Mouse (Mus musculus) B cell, adult 62 days (primary cell): ENCODE measurements around the gene Olfr1206. TPM values are rescaled to one million over a fixed set of nuclear protein-coding genes. Genes with fewer than 3 reads are reported as not detected.

Experiments used
- total RNA-seq: library from RNA; stranded (reverse); gene quantifications from 4 replicates; pipeline ENCODE4 v1.2.4, GENCODE M21; 2023

The Olfr1206 gene
- not detected in 4 replicates for total RNA-seq

GRCm38 (mm10) chr2:88862931-88863330, at the start of gene Olfr1206:
Olfr1206 (plus strand) TSS chr2:88863231.

GRCm38 (mm10) chr2:88814196-88814595, 48.8 kb upstream of the Olfr1206 start, which contains the start of gene Olfr1202:
Olfr1202 (plus strand) TSS chr2:88814496.

GRCm38 (mm10) chr2:88829437-88829836, 33.6 kb upstream of the Olfr1206 start, which contains the start of gene Olfr1205:
Olfr1205 (plus strand) TSS chr2:88829737.

GRCm38 (mm10) chr2:88848992-88849391, 14.0 kb upstream of the Olfr1206 start, which contains the start of gene Olfr1204:
Olfr1204 (plus strand) TSS chr2:88849292.

GRCm38 (mm10) chr2:88902211-88902610, 39.2 kb downstream of the Olfr1206 start, which contains the start of gene Olfr1208:
Olfr1208 (minus strand) TSS chr2:88902311.

GRCm38 (mm10) chr2:88915057-88915456, 52.0 kb downstream of the Olfr1206 start, which contains the start of gene Olfr1209:
Olfr1209 (minus strand) TSS chr2:88915157.

Other genes with a start within 250 kb of the Olfr1206 start
- 0.09 to 0.20 TPM in 2 of 4 replicates, not detected in the others for gene Olfr1191-ps1, start 222.7 kb upstream of the Olfr1206 start, total RNA-seq
- not detected in 4 replicates for gene Olfr1192-ps1, start 214.7 kb upstream of the Olfr1206 start, total RNA-seq
- gene Olfr1193, start 187.6 kb upstream of the Olfr1206 start, total RNA-seq: not detected in 4 replicates
- gene Olfr1195, start 174.0 kb upstream of the Olfr1206 start, total RNA-seq: not detected in 4 replicates
- gene Olfr1196, start 158.6 kb upstream of the Olfr1206 start, total RNA-seq: not detected in 4 replicates
- not detected in 4 replicates for gene Olfr1197, start 130.9 kb upstream of the Olfr1206 start, total RNA-seq
- gene Olfr1198, start 111.9 kb upstream of the Olfr1206 start, total RNA-seq: not detected in 4 replicates
- gene Olfr1199, start 102.8 kb upstream of the Olfr1206 start, total RNA-seq: not detected in 4 replicates
- gene Olfr1200, start 92.7 kb upstream of the Olfr1206 start, total RNA-seq: not detected in 4 replicates
- gene Olfr1201, start 70.2 kb upstream of the Olfr1206 start, total RNA-seq: not detected in 4 replicates
- not detected in 4 replicates for gene Olfr1202, start 48.7 kb upstream of the Olfr1206 start, total RNA-seq
- gene Olfr1205, start 33.5 kb upstream of the Olfr1206 start, total RNA-seq: not detected in 4 replicates
- not detected in 4 replicates for gene Olfr1204, start 13.9 kb upstream of the Olfr1206 start, total RNA-seq
- not detected in 4 replicates for gene Olfr1208, start 39.1 kb downstream of the Olfr1206 start, total RNA-seq
- not detected in 4 replicates for gene Olfr1209, start 51.9 kb downstream of the Olfr1206 start, total RNA-seq
- gene Olfr1211, start 74.9 kb downstream of the Olfr1206 start, total RNA-seq: not detected in 4 replicates
- gene Olfr1212, start 90.7 kb downstream of the Olfr1206 start, total RNA-seq: not detected in 4 replicates
- gene Gm13762, start 117.0 kb downstream of the Olfr1206 start, total RNA-seq: not detected in 4 replicates
- gene Olfr1214, start 129.4 kb downstream of the Olfr1206 start, total RNA-seq: not detected in 4 replicates
- gene Olfr1215, start 143.7 kb downstream of the Olfr1206 start, total RNA-seq: not detected in 4 replicates
- gene Olfr1216, start 155.1 kb downstream of the Olfr1206 start, total RNA-seq: not detected in 4 replicates
- not detected in 4 replicates for gene Olfr1217, start 168.8 kb downstream of the Olfr1206 start, total RNA-seq
- not detected in 4 replicates for gene Olfr1218, start 198.0 kb downstream of the Olfr1206 start, total RNA-seq
- not detected in 4 replicates for gene Olfr1219, start 220.3 kb downstream of the Olfr1206 start, total RNA-seq
- gene Olfr1220, start 243.6 kb downstream of the Olfr1206 start, total RNA-seq: not detected in 4 replicates